In the genomic region with DNA sequence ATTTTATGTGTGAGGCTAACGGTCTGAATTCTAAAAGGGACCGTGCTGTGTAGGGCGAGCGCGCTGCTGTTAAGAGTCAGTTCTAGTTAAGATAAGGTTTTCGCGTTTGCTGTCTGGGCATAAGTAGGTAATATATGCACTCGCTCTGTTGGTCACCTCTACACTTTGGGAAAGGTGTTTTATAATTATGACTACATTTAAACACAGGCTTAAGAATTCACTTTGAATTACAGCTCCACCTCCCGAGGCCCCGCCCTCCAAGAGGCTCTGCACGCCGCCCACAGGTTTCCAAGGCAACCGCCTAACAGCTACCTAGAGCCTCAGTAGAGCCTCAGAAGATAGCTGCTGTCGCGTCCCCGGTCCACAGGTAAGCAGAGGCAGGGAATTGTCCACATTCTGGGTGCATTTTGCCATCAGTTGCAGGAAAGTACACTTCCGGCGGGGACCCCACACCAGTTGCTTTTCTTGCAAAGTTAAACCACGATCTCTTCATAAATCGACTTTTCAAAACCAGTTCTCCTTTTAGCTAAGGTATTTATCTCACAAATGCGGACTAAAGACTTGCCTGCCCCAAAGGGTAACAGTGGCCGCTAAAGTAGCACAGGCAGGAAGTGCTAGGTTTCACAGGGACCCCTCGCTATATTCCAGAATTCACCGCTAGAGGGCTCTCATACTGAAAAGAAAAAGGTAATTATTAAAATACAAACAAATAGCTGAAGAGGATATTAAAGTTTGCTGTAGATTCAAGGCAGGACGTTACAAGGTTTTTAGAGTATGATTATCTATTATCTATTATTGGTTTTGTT, we compare ENCODE assay signal across 8 mouse cellular contexts. TPM values are rescaled to one million over a fixed set of nuclear protein-coding genes. Genes with fewer than 3 reads are reported as not detected.
DNase-seq lines count a peak whose midpoint lies in the region; ATAC-seq and TF ChIP-seq lines count a peak whose summit lies in the region.

A gene (plus strand): TSS at position 342 of the 806 bp plus-strand sequence.

- H3K27ac ChIP-seq in embryonic facial prominence, embryonic 10.5 days (replicated peaks), result peak within 1 kb of the TSS; percentile 85
- H3K27ac ChIP-seq in intestine, postnatal 0 days (ENCODE audit: low read depth, low read length), result peak within 1 kb of the TSS; percentile 63
- H3K27ac ChIP-seq in midbrain, embryonic 10.5 days (replicated peaks), result peak within 1 kb of the TSS; percentile 86

- no peaks in the 10 kb centered on the region for H3K9me3 ChIP-seq in embryonic facial prominence, embryonic 10.5 days
- no peaks in the 10 kb centered on the region for H3K9me3 ChIP-seq in intestine, postnatal 0 days (ENCODE audit: control insufficient read depth)
- no peaks in the 10 kb centered on the region for H3K9me3 ChIP-seq in midbrain, embryonic 10.5 days (replicated peaks)

- H3K4me2 ChIP-seq in intestine, postnatal 0 days (replicated peaks; ENCODE audit: low read depth), result peak within 1 kb of the TSS; percentile 80

- WGBS in embryonic facial prominence, embryonic 10.5 days, result under 1% methylated on average over 25 of the region's 25 CpGs
- under 1% methylated on average over 25 of the region's 25 CpGs for WGBS in intestine, postnatal 0 days
- WGBS in midbrain, embryonic 10.5 days, result under 1% methylated on average over 25 of the region's 25 CpGs

- no peaks in the 10 kb centered on the region for H3K27me3 ChIP-seq in embryonic facial prominence, embryonic 10.5 days (replicated peaks; ENCODE audit: low read depth, poor library complexity, severe bottlenecking)
- no peaks in the 10 kb centered on the region for H3K27me3 ChIP-seq in intestine, postnatal 0 days (replicated peaks; ENCODE audit: control insufficient read depth, insufficient read depth, low read length)
- no peaks in the 10 kb centered on the region for H3K27me3 ChIP-seq in midbrain, embryonic 10.5 days (ENCODE audit: low read depth, poor library complexity, severe bottlenecking)

- ATAC-seq in granulocyte monocyte progenitor cell, adult 5-6 weeks (replicated peaks; ENCODE audit: poor library complexity, severe bottlenecking), result peak; percentile 73
- ATAC-seq in intestine, postnatal 0 days, result peak; percentile 81

- peak within 1 kb of the TSS; percentile 73 for H3K9ac ChIP-seq in intestine, postnatal 0 days (ENCODE audit: low read depth, low read length)

- intact Hi-C loops in left cerebral cortex, postnatal 36 days (cut with DNase I), result loop anchor here (10.0 kb wide), 2 partner anchors 101 to 381 kb away; no protein-coding TSS in a partner anchor

- peak within 1 kb of the TSS; percentile 88 for H3K4me3 ChIP-seq in embryonic facial prominence, embryonic 10.5 days
- H3K4me3 ChIP-seq in intestine, postnatal 0 days (ENCODE audit: low read depth, low read length), result peak within 1 kb of the TSS; percentile 93
- peak within 1 kb of the TSS; percentile 93 for H3K4me3 ChIP-seq in midbrain, embryonic 10.5 days

- TF ChIP-seq CTCF in intestine, postnatal 0 days (IDR thresholded peaks at IDR 0.05; ENCODE audit: low read depth), result peak; percentile 71

- no peaks in the 10 kb centered on the region for H3K36me3 ChIP-seq in embryonic facial prominence, embryonic 10.5 days (replicated peaks)
- no peaks in the 10 kb centered on the region for H3K36me3 ChIP-seq in intestine, postnatal 0 days (ENCODE audit: control insufficient read depth, insufficient read depth)
- no peaks in the 10 kb centered on the region for H3K36me3 ChIP-seq in midbrain, embryonic 10.5 days

- H3K4me1 ChIP-seq in embryonic facial prominence, embryonic 10.5 days, result peaks cover 12% of the 10 kb centered on the region
- no peaks in the 10 kb centered on the region for H3K4me1 ChIP-seq in intestine, postnatal 0 days (replicated peaks; ENCODE audit: control insufficient read depth, insufficient read depth, low read length)
- peaks cover 11% of the 10 kb centered on the region for H3K4me1 ChIP-seq in midbrain, embryonic 10.5 days

- peak; percentile 91 for DNase-seq in adrenal gland, postnatal 10 days
- DNase-seq in embryonic facial prominence, embryonic 10.5 days (ENCODE audit: low spot score), result peak; percentile 88
- DNase-seq in left cerebral cortex, postnatal 36 days (ENCODE audit: low spot score in 2 of 2), result peak; percentile 78 to 84
- peak; percentile 85 for DNase-seq in midbrain, embryonic 10.5 days (ENCODE audit: low spot score)
- DNase-seq in right cerebral cortex, postnatal 36 days (ENCODE audit: low spot score in 2 of 2), result peak; percentile 84 to 91
- peak; percentile 66 to 84 for DNase-seq in urinary bladder, postnatal 4 days (ENCODE audit: low spot score in 2 of 2)

RNA-seq across cellular contexts. Expression of the gene that starts here (rescaled TPM):
- not detected for total RNA-seq in adrenal gland, postnatal 10 days (2021)
- 0.04 and 0.05 TPM in 2 replicates for polyA plus RNA-seq in embryonic facial prominence, embryonic 10.5 days (2016; fragmentation: Nextera tagmentation; extraction: Ambion mirVana)
- not detected in 2 replicates for total RNA-seq in granulocyte monocyte progenitor cell, adult 5-6 weeks (2014; fragmentation: Nextera tagmentation)
- total RNA-seq in granulocyte monocyte progenitor cell, adult 5-6 weeks (2017), result not detected in 2 replicates
- not detected in 2 replicates for polyA plus RNA-seq in intestine, postnatal 0 days (2015; fragmentation: Nextera tagmentation; extraction: Ambion mirVana)
- under 1 TPM; 0.05 TPM for total RNA-seq in left cerebral cortex, postnatal 36 days (2021)
- polyA plus RNA-seq in midbrain, embryonic 10.5 days (2016; fragmentation: Nextera tagmentation; extraction: Ambion mirVana), result 0.04 TPM in 2 replicates

Comparison
In these comparisons a context has a peak if more than half of its experiments do, and no peak if none do; other contexts are left out.
1. Peak in every context shown above with its lines: DNase-seq, ATAC-seq, H3K4me3 ChIP-seq and H3K27ac ChIP-seq.
2. Peak in DNase-seq in adrenal gland, postnatal 10 days; RNA of the gene not detected or under 1 TPM.
3. Peak in DNase-seq, H3K4me3 ChIP-seq and H3K27ac ChIP-seq in embryonic facial prominence, embryonic 10.5 days; RNA of the gene not detected or under 1 TPM.
4. Peak in ATAC-seq in granulocyte monocyte progenitor cell, adult 5-6 weeks; RNA of the gene not detected or under 1 TPM.
5. Peak in ATAC-seq, H3K4me3 ChIP-seq, H3K27ac ChIP-seq, H3K9ac ChIP-seq and H3K4me2 ChIP-seq in intestine, postnatal 0 days; RNA of the gene not detected or under 1 TPM.
6. Peak in DNase-seq in left cerebral cortex, postnatal 36 days; RNA of the gene not detected or under 1 TPM.
7. Peak in DNase-seq, H3K4me3 ChIP-seq and H3K27ac ChIP-seq in midbrain, embryonic 10.5 days; RNA of the gene not detected or under 1 TPM.